Mouse (Mus musculus): ENCODE data around the gene Tcf7l2.

The Tcf7l2 gene

GRCm38 (mm10) chr19:55759006-55759405 is 17.4 kb downstream of the Tcf7l2 start:
- no peak for DNase-seq

GRCm38 (mm10) chr19:55761086-55761485 is 19.5 kb downstream of the Tcf7l2 start:
- no peak for DNase-seq

DNA sequence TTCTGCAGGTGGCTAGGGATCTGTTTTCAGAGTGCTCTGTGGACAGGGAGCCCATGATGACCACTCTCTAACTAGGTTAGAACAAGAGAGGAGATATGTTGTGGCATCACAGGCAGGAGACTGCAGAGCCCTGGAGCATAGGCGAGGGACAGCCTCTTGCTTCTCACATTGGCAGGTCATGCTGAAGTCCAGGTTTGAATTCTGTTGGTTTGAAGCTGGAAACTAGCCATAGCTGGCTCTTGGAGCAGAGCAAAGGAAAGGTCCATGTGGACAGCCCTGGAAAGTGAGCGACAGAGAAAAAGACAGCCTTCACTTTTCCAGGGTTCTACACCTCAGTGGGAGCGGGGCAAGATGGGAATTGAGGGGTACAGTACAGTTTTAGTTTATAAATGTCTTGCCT is 20.6 kb downstream of the Tcf7l2 start:
- DNase-seq, result no peak

GRCm38 (mm10) chr19:55765814-55766213 is 24.2 kb downstream of the Tcf7l2 start:
- DNase-seq, result no peak

GRCm38 (mm10) chr19:55767104-55767503 is 25.5 kb downstream of the Tcf7l2 start:
- DNase-seq, result no peak

DNA sequence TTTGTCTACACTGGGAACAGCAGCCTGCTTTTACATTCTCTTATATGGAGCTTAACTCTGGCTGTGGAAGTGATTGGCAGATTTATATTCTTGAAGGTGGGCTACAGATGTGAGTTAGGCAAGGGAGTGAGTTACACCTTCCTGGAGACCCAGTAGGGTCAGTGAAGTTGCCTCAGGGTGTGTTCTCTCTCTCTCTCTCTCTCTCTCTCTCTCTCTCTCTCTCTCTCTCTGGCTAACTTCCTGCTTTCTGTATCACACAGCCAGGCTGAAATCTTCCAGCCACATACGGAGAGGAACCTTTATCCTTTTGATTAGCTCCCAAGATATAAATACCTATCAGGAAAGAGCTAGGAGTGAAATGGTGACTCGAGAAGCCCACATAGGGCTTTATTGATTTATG is 26.0 kb downstream of the Tcf7l2 start:
- DNase-seq, result no peak

GRCm38 (mm10) chr19:55768246-55768645 is 26.6 kb downstream of the Tcf7l2 start:
- no peak for DNase-seq

GRCm38 (mm10) chr19:55768889-55769288 is 27.3 kb downstream of the Tcf7l2 start:
- DNase-seq, result no peak

DNA sequence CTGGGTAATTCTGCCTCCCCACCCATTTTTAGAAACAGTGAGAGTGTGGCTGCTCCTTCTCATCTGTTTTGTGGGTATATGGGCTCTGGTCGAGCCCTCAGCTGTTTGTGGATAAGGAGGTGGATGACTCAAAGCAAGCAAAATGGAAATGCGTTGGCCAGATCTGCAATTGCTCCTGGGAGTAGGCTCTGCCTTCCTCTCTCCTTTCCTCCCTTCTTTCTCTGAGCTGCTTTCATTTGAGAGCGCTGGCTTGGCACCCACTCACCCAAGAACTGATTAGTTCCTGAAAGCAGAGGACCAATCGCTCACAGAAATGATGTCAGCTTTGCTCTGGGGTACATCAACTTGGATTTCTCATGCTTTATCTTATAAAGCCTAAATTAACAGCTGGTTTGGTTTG is 32.7 kb downstream of the Tcf7l2 start:
- DNase-seq, result no peak

GRCm38 (mm10) chr19:55774824-55775223 is 33.2 kb downstream of the Tcf7l2 start:
- DNase-seq, result no peak

- no peak for DNase-seq
Measured at GRCm38 (mm10) chr19:55779871-55780270, 38.3 kb downstream of the Tcf7l2 start.

DNA sequence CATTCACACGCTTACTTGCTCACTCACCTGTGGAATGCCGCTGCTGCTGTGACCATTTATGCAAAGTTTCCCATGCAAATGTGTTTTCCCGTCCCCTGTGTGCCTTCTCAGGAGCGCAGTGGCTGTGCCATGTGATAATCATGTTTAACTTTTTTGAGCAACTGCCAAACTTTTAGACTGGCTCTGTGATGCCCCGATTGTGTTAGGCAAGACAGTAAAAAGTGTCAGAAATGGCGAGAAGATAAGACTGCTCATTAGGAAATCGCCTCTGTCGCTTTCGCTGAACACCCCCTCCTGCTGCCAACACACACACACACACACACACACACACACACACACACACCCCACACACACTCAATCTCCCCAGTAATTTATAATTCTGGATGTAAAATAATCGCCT is 39.5 kb downstream of the Tcf7l2 start:
- DNase-seq, result no peak

- no peak for DNase-seq
Measured at GRCm38 (mm10) chr19:55781681-55782080, 40.1 kb downstream of the Tcf7l2 start.

DNA sequence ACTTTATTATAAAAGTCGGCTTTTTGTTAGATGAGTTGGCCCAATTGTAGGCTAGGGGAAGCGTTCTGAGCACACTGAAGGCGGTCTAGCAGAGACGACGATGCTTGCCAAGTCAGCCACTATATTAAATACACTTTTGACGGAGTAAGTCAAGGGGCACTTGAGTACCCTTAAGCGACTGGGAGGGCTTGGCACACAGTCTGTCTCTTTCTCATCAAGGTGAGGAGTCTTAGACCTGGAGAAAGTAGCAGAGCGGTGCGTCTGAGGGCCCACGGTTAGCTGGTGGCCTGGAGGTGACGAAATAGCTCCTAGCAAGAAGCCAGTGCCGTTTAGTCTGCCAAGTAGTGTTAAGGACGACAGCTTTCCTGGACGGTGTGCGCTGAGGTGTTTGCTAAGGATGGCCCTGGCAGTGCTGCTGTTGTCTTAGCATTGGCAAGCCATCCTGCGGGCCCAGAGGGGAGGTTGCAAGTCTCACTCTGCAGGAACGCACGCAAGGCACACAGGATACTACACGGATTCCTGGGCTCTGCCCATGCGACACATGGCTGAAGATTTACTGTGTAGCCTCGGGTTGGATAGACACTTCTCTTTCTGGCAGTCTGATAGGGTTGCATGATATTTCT is 43.3 kb downstream of the Tcf7l2 start:
- no peak for DNase-seq

DNA sequence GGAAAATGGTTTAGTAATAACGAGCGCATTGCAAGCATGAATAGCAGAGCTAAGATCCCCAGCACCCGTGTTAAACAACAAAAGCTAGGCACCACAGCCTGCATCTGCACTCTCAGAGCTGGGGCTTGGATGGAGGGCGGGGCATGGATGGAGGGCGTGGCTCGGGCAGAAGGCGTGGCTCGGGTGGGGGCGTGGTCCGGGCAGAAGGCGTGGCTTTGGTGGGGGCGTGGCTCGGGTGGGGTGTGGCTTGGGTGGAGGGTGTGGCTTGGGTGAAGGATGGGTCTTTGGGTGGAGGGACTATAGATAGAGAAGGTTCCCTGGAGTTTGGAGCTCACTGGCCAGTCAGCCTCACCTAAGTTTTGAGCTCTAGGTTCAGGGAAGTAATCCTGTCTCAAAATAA is 45.8 kb downstream of the Tcf7l2 start:
- DNase-seq, result no peak

GRCm38 (mm10) chr19:55788285-55788904 is 46.8 kb downstream of the Tcf7l2 start:
- DNase-seq, result peak; percentile 9

GRCm38 (mm10) chr19:55788905-55789295 is 47.3 kb downstream of the Tcf7l2 start:
- DNase-seq, result no peak

GRCm38 (mm10) chr19:55789838-55790237 is 48.2 kb downstream of the Tcf7l2 start:
- DNase-seq, result no peak

DNA sequence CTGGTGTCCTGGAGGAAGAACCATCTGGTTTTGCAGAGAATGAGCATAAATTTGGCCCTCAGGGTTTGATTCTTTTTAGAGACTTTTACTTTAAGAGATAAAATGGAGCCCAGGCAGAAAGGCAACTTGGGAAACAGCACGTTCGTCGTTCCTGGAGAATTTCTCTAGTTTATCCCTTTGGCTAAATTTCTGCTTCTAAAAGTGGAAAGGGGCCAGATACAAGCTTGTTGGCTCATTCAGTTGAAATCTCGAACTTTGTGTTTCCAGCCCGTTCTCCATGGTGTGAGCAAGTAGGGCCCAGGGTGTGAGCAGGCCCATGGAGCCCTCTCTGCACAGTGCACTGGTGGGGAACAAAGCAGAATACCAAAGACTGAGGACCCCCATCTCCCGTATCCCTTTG is 49.7 kb downstream of the Tcf7l2 start:
- no peak for DNase-seq

DNA sequence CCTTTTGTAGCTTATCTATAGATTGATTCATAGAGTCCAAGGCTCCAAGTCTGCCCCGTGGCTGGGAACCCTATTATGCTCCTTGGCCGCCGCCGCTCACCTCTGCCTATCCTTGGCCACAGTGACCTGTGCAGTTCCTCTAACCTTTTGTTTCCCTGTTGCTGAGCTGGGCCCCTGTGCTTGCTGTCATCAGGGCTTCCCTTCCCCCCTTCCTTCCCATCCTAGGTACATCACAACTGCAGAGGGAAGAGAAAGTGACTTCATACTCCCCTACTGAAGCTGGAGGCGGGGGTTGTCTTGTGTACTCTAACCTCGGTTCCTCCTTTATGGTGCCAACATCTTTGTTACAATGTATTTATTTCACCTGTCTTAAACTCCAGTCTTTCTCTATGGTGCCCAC is 50.3 kb downstream of the Tcf7l2 start:
- DNase-seq, result no peak

DNA sequence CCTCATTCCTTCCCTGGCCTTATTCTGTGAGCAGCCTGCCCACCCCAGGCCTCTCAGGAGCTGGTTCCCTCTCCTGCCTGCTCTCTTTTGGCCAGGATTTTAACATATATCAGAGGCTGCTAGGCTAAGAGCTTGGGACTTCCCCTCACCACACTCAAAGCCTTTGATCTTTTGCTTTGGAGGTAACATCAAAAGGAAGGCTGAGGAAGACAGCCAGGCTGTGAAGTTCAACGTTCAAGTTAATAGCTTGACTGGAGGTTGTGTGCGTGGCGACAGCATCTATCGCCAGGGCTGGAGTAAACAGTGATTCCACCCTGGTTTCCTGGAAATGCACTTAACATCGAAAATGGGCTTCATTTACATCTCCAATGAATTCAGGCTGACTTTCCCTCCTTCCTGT is 51.0 kb downstream of the Tcf7l2 start:
- no peak for DNase-seq

DNA sequence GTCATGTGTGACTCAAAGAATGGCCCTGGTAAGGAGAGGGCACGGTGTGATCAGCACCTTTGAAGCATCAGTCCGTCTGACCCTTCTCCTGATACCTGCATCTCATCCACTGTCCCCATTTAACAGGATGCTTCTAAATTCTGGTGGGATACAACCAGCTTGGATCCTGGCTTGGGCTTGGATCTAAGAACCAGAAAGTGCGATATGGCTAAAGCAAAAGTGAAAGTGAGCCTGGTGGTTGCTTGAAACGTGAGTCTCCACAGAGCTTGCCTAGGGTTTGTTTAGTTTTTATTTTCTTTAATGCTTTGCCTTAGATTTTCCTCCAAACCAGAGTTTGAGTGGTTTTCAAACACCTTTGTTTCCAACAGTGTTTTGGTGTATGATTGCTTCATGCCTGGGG is 51.4 kb downstream of the Tcf7l2 start:
- DNase-seq, result no peak

GRCm38 (mm10) chr19:55794194-55794945 is 52.8 kb downstream of the Tcf7l2 start:
- no peak for DNase-seq

DNA sequence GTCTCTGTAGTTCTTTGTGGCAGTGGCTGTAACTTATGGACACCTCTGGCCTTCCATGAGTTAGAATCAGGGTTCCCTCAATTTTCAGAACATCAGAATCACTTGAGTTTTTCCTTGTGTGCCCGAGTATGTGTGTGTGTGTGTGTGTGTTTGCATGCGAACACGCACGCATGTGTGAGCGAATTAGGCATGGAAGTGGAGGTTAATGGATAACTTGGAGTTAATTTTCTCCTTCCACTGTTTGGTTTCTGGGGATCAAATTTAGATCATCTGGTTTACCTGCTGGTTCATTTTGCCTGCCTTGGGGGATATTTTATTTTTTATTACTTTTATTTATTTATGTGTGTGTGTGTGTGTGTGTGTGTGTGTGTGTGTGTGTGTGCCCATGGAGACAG is 53.3 kb downstream of the Tcf7l2 start:
- DNase-seq, result no peak
